Mouse (Mus musculus): Measurements from ENCODE around the gene Gstt4.
A peak's percentile ranks its signal among the peaks of the same experiment; 100 is the strongest.
"Not testable (repeated sequence)": the region's sequence is repeated elsewhere in the genome, so short reads cannot be mapped to it uniquely, and the experiment has no call there.

Gene Gstt4

GRCm38 (mm10) chr10:75822443-75822842 lies at the start of gene Gstt4:
Gene Gstt4, minus strand, starts transcription at chr10:75822543.
- DNase-seq = no peak

DNA sequence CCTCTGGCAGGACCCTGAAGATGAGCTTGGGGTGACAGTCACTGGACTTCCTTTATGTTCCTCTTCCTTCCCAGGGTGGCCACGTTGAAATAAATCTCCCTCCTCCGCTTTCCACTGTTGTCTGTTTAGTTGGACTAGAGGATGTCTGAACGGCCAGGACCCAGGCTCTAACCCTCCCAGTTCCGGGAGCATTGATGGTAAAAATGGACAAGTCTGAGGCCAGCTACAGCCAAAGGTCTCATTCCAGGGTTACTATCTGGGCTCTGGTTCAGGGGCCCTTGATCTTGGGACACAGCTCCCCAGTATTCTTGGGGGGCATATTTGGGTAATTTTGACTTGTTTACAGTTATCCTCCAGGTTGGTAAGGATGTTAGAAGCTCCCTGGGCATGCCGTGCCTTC lies 39.2 kb upstream of the Gstt4 start:
- DNase-seq = peak; percentile 81

GRCm38 (mm10) chr10:75860746-75861145 lies 38.4 kb upstream of the Gstt4 start:
- peak; percentile 94 for DNase-seq

DNA sequence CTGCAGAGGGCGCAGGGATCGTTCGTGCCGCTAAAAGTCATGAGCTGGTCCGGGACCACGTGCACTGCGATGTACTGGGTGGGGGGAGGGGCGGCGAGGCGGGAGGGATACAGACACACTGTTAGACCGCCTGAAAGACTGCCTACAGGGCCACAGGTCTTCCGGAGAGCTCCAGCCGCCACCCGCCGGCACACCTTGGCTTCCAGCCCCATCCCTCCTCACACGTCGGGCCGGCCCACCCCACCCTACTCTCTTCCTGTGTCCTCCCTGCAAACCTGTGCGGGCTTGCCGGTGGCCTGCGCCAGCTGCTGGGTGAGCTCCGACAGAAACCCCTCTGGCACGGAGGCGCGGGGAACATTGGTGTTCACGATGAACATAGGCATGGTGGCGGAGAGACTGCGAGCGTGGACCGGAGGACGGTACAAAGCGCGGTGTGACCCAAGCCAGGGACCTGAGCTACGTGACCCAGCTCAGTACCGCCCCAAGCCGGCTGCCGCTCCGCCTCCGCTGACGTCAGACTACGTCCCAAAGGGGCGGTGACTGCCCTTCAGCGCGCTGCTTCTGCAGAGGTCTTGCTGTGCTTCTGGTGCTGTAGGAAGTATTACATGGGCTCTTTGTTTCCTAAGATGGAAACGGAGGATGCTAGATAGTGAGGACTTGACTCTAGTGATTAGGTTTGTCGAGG lies 37.6 kb upstream of the Gstt4 start, which contains the start of gene Mif:
Mif (minus strand) TSS at position 455 of the 685 bp plus-strand sequence.
- DNase-seq = peak; percentile 99

DNA sequence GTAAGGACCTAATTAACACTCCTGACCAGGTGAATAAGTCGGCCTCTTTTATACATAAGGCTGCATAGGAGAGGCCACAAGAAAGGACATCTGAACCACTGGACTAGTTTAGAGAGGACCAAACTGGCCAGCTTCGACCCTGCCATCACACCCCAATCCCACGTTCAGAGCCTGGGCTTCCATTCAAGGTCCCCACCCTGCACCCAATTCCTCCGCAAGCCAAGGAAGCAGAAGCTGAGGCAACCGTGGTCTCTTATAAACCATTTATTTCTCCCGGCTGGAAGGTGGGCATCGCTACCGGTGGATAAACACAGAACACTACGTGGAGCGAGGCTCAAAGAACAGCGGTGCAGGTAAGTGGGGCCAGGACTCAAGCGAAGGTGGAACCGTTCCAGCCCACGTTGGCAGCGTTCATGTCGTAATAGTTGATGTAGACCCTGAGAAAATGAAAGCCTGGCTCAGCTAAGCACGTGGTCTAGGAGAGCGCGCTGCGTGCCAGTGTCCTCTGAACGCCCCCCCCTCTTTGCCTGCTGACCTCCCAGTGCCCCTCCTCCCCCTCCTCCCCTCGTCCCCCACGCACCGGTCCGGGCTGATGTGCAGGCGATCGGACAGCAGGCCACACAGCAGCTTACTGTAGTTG lies 36.9 kb upstream of the Gstt4 start:
- peak; percentile 96 for DNase-seq

GRCm38 (mm10) chr10:75857598-75857997 lies 35.3 kb upstream of the Gstt4 start:
- peak; percentile 90 for DNase-seq

- DNase-seq = peak; percentile 80
Measured at GRCm38 (mm10) chr10:75856976-75857375, 34.6 kb upstream of the Gstt4 start.

DNA sequence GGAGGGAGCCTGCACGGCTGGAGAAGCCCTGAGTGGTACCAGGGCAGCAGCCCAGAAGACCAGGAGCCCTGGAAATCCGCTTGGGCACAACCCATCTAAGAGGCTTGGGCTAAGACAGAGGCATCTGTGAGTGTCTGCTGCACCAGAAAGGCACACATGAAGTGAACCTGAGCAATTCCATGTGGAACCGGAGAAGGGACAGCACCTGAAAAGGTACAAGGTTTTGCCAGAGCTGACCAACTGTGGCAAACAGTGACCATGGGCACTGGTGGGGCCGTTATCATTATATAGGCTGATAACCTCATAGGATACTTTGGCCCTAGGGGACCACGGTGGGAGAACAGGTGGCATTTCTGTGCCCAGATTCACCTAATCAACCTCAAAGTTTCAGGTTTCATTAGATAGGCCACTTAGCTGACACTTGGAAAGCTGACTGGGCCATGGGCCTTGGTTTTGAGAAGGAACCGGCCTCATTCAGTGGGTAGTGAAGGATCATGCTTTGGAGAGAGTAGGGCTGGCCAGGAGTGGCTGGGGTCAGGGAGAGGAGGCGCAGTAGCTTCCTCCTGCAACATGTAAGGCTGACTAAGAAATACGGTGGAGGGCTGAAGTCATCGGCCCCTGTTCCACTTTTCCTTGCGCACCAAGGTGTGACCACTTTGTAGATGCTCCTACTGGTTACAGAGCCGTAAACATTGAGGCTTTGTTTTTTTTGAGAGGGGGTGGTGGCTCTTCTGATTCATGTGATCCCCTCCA lies 34.0 kb upstream of the Gstt4 start:
- DNase-seq = peak; percentile 83

DNA sequence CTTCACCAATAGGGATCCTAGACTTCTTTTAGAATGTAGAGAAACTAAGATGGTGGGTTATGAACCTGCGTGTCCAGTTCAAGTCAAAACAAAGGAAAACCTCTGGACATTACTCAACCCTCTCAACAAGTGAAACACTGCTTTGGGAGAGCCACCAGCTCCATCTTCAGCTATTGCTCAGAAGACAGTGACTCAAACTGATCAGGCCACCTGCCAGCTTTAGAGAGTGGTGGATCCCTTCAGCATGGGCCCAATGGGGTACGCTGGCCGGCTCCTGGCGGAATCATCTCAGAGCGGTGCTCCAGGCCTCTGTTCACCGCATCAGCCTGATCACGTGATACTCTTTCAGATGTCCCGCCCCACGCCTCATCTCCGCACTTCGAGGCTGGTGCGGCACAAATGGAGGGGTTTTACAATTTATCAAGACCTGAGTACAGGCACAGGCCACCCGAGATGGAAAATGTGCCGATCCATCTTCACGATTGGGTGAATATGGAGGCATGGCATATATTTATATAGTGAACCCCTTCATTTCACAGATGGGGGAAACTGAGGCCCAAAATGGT lies 33.2 kb upstream of the Gstt4 start:
- DNase-seq = peak; percentile 91

GRCm38 (mm10) chr10:75854791-75855190 lies 32.4 kb upstream of the Gstt4 start:
- DNase-seq = peak; percentile 92

GRCm38 (mm10) chr10:75854096-75854495 lies 31.8 kb upstream of the Gstt4 start:
- no peak for DNase-seq

GRCm38 (mm10) chr10:75853452-75853851 lies 31.1 kb upstream of the Gstt4 start:
- DNase-seq = peak; percentile 96

DNA sequence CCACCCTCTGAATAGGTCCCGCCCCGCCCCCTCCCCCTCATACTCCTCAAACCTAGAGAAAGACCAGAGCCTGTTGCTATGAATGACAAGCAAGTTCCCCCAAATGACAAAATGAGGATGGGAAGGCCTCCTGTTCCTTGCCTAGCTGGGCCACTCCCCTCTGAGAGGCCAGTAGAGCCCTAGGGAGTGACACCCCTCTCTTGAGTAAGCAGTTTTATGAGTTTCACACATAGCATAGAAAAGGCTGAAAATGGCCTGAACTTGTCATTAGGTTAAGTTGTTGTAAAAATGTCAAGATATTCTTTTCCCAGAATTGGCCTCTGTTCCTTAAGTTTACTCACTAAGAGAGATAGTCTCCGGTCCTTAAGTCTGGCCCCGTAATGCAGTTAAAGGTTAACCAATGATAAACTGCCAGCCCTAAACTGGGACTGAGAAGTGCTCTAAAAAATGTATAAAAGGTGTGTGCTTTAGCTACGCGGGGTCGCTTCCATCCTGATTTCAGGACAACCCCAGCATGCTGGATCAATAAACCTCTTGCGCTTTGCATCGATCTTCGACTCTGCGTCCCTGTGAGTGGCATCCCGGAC lies 30.3 kb upstream of the Gstt4 start:
- no peak for DNase-seq

- DNase-seq = peak; percentile 86
Measured at GRCm38 (mm10) chr10:75851681-75852080, 29.3 kb upstream of the Gstt4 start.

- no peak for DNase-seq
Measured at GRCm38 (mm10) chr10:75851076-75851475, 28.7 kb upstream of the Gstt4 start.

- DNase-seq = no peak
Measured at GRCm38 (mm10) chr10:75848382-75848781, 26.0 kb upstream of the Gstt4 start.

- DNase-seq = peak; percentile 86
Measured at GRCm38 (mm10) chr10:75845306-75845930, 23.1 kb upstream of the Gstt4 start.

DNA sequence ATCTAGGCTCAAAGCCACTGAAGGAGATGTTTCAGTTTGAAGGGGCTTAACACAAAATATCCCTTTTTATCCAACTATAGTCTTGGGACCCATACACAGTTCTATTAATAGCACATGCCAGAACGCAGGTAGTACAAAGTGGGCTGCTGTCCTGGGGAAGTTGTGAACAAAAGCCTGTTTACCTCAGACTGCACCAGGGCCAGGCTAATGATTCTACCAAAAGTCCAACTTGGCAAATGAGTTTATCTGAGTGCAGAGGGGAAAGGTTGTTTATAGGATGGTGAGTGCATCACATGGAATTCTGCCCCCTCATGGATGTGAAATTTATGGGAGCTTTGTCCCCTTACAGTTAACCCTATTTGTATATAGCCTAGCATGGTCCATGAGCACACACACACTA lies 22.5 kb upstream of the Gstt4 start:
- peak; percentile 95 for DNase-seq

GRCm38 (mm10) chr10:75843898-75844297 lies 21.6 kb upstream of the Gstt4 start:
- not testable (repeated sequence) for DNase-seq

DNA sequence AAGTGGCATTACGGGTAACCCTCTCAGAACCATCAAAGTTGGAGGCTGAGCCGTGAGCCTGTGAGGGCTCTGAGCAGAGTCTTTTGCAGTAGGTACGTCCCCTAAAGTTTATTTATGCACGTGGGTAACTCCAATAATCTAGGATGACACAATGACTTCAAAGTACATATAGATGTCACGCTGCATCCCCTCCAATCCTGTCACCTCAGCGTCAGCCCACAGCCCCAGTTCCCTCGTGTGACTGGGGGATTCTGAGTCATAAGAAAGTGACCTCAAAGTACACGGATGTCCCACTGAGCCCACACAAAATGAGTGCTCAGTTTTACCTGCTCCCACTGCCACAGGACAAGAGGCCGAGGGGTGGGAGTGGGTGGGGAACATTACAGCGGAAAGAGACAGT lies 16.7 kb upstream of the Gstt4 start:
- no peak for DNase-seq

GRCm38 (mm10) chr10:75837248-75837759 lies 15.0 kb upstream of the Gstt4 start, which contains the start of gene Gstt2:
Gene Gstt2, minus strand, starts transcription at chr10:75837424.
- peak; percentile 100 for DNase-seq

Measured in heart, adult 11 months (tissue).